Mouse (Mus musculus): ENCODE results near the gene Coq2. TPM values are rescaled to one million over a fixed set of nuclear protein-coding genes. Genes with fewer than 3 reads are reported as not detected.

The Coq2 gene
- polyA plus RNA-seq, 1 experiment from 2014 or later: 58.7 TPM

- peaks cover 6% of the 10 kb centered on the region; the same call in 1 of the 2 replicates for H3K36me3 ChIP-seq (ENCODE audit: control insufficient read depth, insufficient read depth, low read length)
- no peaks in the 10 kb centered on the region for H3K9me3 ChIP-seq (ENCODE audit: control insufficient read depth, low read length)
- no peak overlapping the region for H3K4me3 ChIP-seq (ENCODE audit: low read depth, low read length)
- no peaks in the 10 kb centered on the region for H3K27me3 ChIP-seq (ENCODE audit: control insufficient read depth, insufficient read depth, low read length)
- no peak overlapping the region for H3K4me2 ChIP-seq (ENCODE audit: low read depth, low read length)
- H3K4me1 ChIP-seq (ENCODE audit: control insufficient read depth, insufficient read depth, low read length): no peaks in the 10 kb centered on the region
- no peak overlapping the region for H3K27ac ChIP-seq (ENCODE audit: low read depth, low read length)
- ATAC-seq (ENCODE audit: low read depth): no peak
- WGBS: 92% methylated on average over 7 of the region's 7 CpGs
- H3K9ac ChIP-seq (replicated peaks; ENCODE audit: low read depth, low read length): no peak overlapping the region
Measured at GRCm38 (mm10) chr5:100650969-100651368, 24.0 kb downstream of the Coq2 start.

GRCm38 (mm10) chr5:100648546-100648945 is 26.4 kb downstream of the Coq2 start:
- H3K9ac ChIP-seq (replicated peaks; ENCODE audit: low read depth, low read length): no peak overlapping the region
- WGBS: 54% methylated on average over 6 of the region's 6 CpGs
- no peaks in the 10 kb centered on the region for H3K36me3 ChIP-seq (ENCODE audit: control insufficient read depth, insufficient read depth, low read length)
- no peaks in the 10 kb centered on the region for H3K27me3 ChIP-seq (ENCODE audit: control insufficient read depth, insufficient read depth, low read length)
- H3K9me3 ChIP-seq (ENCODE audit: control insufficient read depth, low read length): no peaks in the 10 kb centered on the region
- H3K4me1 ChIP-seq (ENCODE audit: control insufficient read depth, insufficient read depth, low read length): no peaks in the 10 kb centered on the region
- no peak overlapping the region for H3K4me2 ChIP-seq (ENCODE audit: low read depth, low read length)
- H3K4me3 ChIP-seq (ENCODE audit: low read depth, low read length): no peak overlapping the region
- no peak overlapping the region for H3K27ac ChIP-seq (ENCODE audit: low read depth, low read length)
- ATAC-seq (ENCODE audit: low read depth): no peak

DNA sequence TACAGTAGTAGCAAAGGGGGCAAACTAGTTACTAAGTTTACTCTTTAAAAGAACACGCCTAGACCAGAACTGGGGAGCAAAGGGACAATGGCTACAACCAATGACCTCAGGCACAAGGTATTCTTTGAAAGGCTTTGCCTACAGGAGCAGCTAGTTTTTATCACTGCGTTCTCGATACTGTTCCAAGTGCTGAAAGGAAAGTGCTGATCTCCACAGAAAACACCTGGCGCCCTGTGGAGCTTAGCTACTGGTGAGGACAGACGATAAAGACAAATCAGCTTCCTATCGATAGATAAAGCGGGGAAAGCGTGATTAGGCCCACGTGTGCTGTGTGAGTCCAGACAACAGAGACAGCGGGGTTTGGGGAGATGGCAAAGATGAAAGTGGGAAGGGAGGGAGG is 26.9 kb downstream of the Coq2 start:
- Histone ChIP-seq H3K9me3 (ENCODE audit: control insufficient read depth, low read length) (no peaks in the 10 kb centered on the region), H3K36me3 (ENCODE audit: control insufficient read depth, insufficient read depth, low read length) (no peaks in the 10 kb centered on the region), H3K4me3 (ENCODE audit: low read depth, low read length) (no peak overlapping the region), H3K4me2 (ENCODE audit: low read depth, low read length) (no peak overlapping the region), H3K27me3 (ENCODE audit: control insufficient read depth, insufficient read depth, low read length) (no peaks in the 10 kb centered on the region), H3K27ac (ENCODE audit: low read depth, low read length) (no peak overlapping the region), H3K9ac (replicated peaks; ENCODE audit: low read depth, low read length) (no peak overlapping the region), H3K4me1 (ENCODE audit: control insufficient read depth, insufficient read depth, low read length) (no peaks in the 10 kb centered on the region)
- WGBS: 75% methylated on average over 10 of the region's 10 CpGs
- ATAC-seq (ENCODE audit: low read depth): no peak

DNA sequence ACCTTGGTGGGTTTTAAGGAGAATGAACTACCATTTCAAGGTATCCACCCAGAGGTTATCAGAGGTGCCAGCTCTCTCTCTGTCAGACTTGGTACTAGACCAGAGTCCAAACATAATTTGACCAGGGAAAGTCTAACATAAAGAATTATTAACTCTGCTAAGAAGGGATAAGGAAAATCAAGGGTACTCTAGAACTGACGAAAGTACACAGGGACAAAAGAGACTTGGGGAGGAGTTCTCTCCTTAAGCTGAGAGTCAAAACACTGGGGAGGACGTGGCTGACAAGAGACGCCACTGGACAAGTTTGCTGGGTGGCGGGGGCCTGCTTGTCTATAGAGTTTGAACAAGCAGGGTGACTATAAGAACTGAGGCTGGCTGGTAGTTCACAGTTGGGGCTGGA is 28.4 kb downstream of the Coq2 start:
- Histone ChIP-seq H3K36me3 (ENCODE audit: control insufficient read depth, insufficient read depth, low read length) (no peaks in the 10 kb centered on the region), H3K9me3 (ENCODE audit: control insufficient read depth, low read length) (no peaks in the 10 kb centered on the region), H3K27me3 (ENCODE audit: control insufficient read depth, insufficient read depth, low read length) (no peaks in the 10 kb centered on the region), H3K9ac (replicated peaks; ENCODE audit: low read depth, low read length) (no peak overlapping the region), H3K4me2 (ENCODE audit: low read depth, low read length) (no peak overlapping the region), H3K4me1 (ENCODE audit: control insufficient read depth, insufficient read depth, low read length) (no peaks in the 10 kb centered on the region), H3K4me3 (ENCODE audit: low read depth, low read length) (no peak overlapping the region), H3K27ac (ENCODE audit: low read depth, low read length) (no peak overlapping the region)
- no peak for ATAC-seq (ENCODE audit: low read depth)
- WGBS: 90% methylated on average over 4 of the region's 4 CpGs

GRCm38 (mm10) chr5:100643991-100644535 is 30.9 kb downstream of the Coq2 start:
- no peak overlapping the region for H3K4me3 ChIP-seq (ENCODE audit: low read depth, low read length)
- ATAC-seq (ENCODE audit: low read depth): no peak
- no peak overlapping the region for H3K9ac ChIP-seq (replicated peaks; ENCODE audit: low read depth, low read length)
- WGBS: 80% methylated on average over 7 of the region's 7 CpGs
- H3K27me3 ChIP-seq (ENCODE audit: control insufficient read depth, insufficient read depth, low read length): no peaks in the 10 kb centered on the region
- no peak overlapping the region for H3K27ac ChIP-seq (ENCODE audit: low read depth, low read length)
- H3K4me2 ChIP-seq (ENCODE audit: low read depth, low read length): no peak overlapping the region
- no peaks in the 10 kb centered on the region for H3K9me3 ChIP-seq (ENCODE audit: control insufficient read depth, low read length)
- H3K36me3 ChIP-seq (ENCODE audit: control insufficient read depth, insufficient read depth, low read length): no peaks in the 10 kb centered on the region
- H3K4me1 ChIP-seq (ENCODE audit: control insufficient read depth, insufficient read depth, low read length): no peaks in the 10 kb centered on the region

DNA sequence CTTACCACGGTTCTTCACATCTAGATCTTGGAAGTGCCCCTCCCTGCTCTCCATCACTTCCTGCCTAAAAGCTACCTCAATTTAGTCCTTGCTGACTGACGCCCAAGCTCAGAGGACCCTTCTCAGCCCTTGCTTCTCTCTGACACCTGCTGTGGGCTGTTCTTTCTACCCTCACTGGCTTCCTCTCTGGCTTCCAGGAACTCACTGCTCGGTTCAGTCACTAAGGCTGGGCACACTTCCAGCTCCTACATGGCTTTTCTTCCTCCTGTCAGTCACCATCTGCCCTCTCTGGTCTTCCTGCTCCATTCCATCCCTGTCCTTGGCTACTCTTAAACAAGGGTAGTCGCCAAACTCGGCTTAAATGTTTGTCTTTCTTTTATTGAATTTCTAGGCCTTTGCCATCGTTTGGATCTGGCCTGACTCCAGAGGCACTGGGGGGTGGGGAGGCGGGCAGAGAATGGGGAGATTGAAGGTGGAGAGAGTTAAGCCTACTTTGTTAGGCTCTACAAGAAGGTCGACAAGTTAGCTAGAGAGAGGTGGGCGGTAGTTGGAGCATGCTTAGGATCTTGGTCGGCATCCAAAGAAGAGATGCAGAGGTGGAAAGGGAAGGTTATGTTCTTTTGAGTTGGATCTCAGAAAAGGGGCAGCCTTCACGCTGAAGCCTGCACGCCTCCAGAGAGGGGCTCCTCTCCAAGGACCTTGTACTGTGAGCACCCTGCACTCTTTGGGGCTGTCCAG is 31.5 kb downstream of the Coq2 start:
- H3K9me3 ChIP-seq (ENCODE audit: control insufficient read depth, low read length): no peaks in the 10 kb centered on the region
- ATAC-seq (ENCODE audit: low read depth): no peak
- no peaks in the 10 kb centered on the region for H3K27me3 ChIP-seq (ENCODE audit: control insufficient read depth, insufficient read depth, low read length)
- H3K27ac ChIP-seq (ENCODE audit: low read depth, low read length): no peak overlapping the region
- 79% methylated on average over 12 of the region's 12 CpGs for WGBS
- H3K4me2 ChIP-seq (ENCODE audit: low read depth, low read length): no peak overlapping the region
- no peaks in the 10 kb centered on the region for H3K36me3 ChIP-seq (ENCODE audit: control insufficient read depth, insufficient read depth, low read length)
- H3K9ac ChIP-seq (replicated peaks; ENCODE audit: low read depth, low read length): no peak overlapping the region
- H3K4me1 ChIP-seq (ENCODE audit: control insufficient read depth, insufficient read depth, low read length): no peaks in the 10 kb centered on the region
- H3K4me3 ChIP-seq (ENCODE audit: low read depth, low read length): no peak overlapping the region

DNA sequence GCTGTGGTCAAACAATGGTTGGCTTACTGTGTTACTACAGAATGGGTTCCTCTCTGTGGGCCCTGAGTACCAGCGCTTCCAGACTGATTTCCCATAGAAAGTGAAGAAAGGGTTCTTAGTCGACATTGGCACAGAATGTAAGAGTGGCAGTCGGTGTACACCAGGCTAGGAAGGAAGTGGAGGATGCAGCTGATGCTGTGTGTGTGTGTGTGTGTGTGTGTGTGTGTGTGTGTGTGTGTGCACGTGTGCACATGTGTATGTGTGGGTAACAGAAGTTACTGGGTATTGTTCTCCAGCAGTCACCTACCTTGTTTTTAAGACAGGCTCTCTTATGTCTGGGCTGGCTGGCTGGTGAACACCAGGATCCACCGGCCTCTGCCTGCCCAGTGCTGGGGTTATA is 32.6 kb downstream of the Coq2 start:
- H3K4me2 ChIP-seq (ENCODE audit: low read depth, low read length): no peak overlapping the region
- H3K36me3 ChIP-seq (ENCODE audit: control insufficient read depth, insufficient read depth, low read length): no peaks in the 10 kb centered on the region
- H3K9me3 ChIP-seq (ENCODE audit: control insufficient read depth, low read length): no peaks in the 10 kb centered on the region
- no peak overlapping the region for H3K9ac ChIP-seq (replicated peaks; ENCODE audit: low read depth, low read length)
- H3K4me1 ChIP-seq (ENCODE audit: control insufficient read depth, insufficient read depth, low read length): no peaks in the 10 kb centered on the region
- no peaks in the 10 kb centered on the region for H3K27me3 ChIP-seq (ENCODE audit: control insufficient read depth, insufficient read depth, low read length)
- no peak for ATAC-seq (ENCODE audit: low read depth)
- H3K27ac ChIP-seq (ENCODE audit: low read depth, low read length): no peak overlapping the region
- WGBS: 91% methylated on average over 5 of the region's 5 CpGs
- no peak overlapping the region for H3K4me3 ChIP-seq (ENCODE audit: low read depth, low read length)

DNA sequence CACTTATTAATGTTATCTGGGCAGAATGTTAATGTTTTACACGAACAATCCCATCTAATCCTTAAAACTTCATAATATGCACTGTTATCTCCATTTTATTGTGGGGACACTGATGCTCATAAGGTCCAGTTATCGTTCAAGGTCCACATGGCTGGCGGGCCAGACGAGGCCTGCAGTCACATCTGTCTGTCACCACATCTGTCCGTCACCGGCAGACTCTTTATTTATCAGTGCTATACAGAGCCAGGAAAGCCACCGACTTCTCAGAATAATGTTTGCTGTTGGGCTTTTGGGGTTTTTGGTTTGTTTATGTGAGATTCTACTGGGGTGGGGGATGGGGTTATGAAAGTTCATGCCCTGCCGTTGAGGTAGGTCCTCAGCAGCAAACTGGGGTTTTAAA is 36.5 kb downstream of the Coq2 start:
- no peaks in the 10 kb centered on the region for H3K36me3 ChIP-seq (ENCODE audit: control insufficient read depth, insufficient read depth, low read length)
- no peak overlapping the region for H3K4me3 ChIP-seq (ENCODE audit: low read depth, low read length)
- H3K9me3 ChIP-seq (ENCODE audit: control insufficient read depth, low read length): no peaks in the 10 kb centered on the region
- H3K4me1 ChIP-seq (ENCODE audit: control insufficient read depth, insufficient read depth, low read length): no peaks in the 10 kb centered on the region
- ATAC-seq (ENCODE audit: low read depth): no peak
- H3K9ac ChIP-seq (replicated peaks; ENCODE audit: low read depth, low read length): no peak overlapping the region
- H3K27me3 ChIP-seq (ENCODE audit: control insufficient read depth, insufficient read depth, low read length): no peaks in the 10 kb centered on the region
- no peak overlapping the region for H3K4me2 ChIP-seq (ENCODE audit: low read depth, low read length)
- WGBS: 92% methylated on average over 8 of the region's 8 CpGs
- H3K27ac ChIP-seq (ENCODE audit: low read depth, low read length): no peak overlapping the region

DNA sequence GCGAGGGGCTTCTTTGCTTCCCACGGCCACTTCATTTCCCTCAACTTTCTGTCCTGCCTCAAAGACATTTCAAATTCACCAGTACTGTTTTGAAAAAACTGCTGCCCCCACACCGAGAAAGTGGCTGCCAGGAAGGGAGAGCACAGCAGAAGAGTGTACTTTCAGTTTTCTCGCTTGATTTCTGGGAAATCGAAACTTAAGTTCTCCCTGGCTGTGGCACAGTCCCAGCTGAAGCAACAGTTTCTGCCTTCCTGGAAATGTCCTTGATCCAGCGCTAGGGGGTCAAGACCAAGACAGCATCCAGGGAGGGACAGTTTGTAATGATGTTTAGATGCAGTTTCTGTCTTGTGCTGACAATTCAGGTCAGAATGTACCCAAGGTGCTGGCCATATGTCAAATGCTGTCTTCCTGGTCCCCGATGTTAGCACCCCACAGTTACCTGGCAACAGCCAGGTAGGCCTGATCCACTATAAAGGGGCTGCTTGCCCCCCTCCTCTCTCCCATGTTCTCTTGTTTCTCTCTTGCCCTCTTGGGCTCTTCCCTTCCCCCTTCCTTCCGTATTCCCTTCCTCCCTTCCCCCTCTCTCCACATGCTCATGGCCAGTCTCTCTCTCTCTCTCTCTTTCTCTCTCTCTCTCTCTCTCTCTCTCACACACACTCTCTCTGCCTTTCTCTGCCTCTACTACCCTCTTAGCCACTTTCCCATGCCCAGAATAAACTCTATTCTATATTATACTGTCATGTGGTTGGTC is 38.0 kb downstream of the Coq2 start:
- ATAC-seq (ENCODE audit: low read depth): no peak
- Histone ChIP-seq H3K27me3 (ENCODE audit: control insufficient read depth, insufficient read depth, low read length) (no peaks in the 10 kb centered on the region), H3K9me3 (ENCODE audit: control insufficient read depth, low read length) (no peaks in the 10 kb centered on the region), H3K36me3 (ENCODE audit: control insufficient read depth, insufficient read depth, low read length) (no peaks in the 10 kb centered on the region), H3K4me3 (ENCODE audit: low read depth, low read length) (no peak overlapping the region), H3K27ac (ENCODE audit: low read depth, low read length) (no peak overlapping the region), H3K4me1 (ENCODE audit: control insufficient read depth, insufficient read depth, low read length) (no peaks in the 10 kb centered on the region), H3K9ac (replicated peaks; ENCODE audit: low read depth, low read length) (no peak overlapping the region), H3K4me2 (ENCODE audit: low read depth, low read length) (no peak overlapping the region)
- whole genome bisulfite sequencing: 73% methylated on average over 8 of the region's 8 CpGs
